Mouse (Mus musculus) cerebellum, adult 9-11 months (tissue): ENCODE measurements around the gene Lars2.

Experiments used
- DNase-seq: peaks from one replicate; pipeline ENCODE4 v3.0.0; 2022

The Lars2 gene

DNA sequence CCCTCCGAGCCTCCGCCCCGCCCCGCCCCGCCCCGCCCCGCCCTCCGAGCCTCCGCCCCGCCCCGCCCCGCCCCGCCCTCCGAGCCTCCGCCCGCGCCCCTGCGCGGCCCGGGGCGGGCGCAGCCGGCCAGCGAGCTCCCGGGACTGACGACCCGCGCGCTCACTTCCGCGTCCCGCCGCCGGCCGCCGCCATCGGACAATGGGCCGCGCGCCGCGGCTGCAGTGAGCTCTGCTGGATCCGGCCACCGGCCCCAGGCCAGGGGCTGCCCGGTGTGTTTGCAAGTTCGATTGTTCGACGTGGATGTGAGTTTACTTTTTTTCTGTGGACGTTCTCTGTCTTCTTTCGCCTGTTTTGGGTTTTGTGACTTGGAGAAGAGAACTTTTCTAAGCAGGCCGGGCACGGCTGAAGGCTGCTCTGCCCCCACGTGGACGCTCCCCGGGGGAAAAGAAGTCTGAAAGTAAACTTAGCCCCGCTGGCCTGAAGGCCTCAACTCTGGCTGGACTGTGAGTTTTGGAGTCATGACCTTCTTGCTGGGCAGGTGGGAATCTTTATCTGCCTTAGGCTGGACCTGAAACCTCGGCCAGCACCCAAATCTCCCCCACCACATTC, 112.0 kb downstream of the Lars2 start, which contains the start of gene Limd1:
TSS of gene Limd1 (plus strand) at position 121 of the 610 bp plus-strand sequence.
- peak; percentile 57 for DNase-seq

DNA sequence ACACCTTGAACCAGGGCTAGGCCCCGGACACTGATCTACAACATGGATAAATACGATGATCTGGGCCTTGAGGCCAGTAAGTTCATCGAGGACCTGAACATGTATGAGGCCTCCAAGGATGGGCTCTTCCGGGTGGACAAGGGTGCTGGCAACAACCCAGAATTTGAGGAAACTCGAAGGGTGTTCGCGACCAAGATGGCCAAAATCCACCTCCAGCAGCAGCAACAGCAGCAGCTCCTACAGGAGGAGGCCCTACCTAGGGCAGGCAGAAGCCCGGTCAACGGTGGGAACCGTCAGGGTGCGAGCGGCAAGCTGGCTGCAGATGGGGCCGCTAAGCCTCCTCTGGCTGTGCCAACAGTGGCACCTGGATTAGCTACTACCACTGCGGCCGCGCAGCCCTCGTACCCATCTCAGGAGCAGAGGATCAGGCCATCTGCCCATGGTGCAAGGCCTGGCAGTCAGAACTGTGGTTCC, 112.5 kb downstream of the Lars2 start:
- DNase-seq = peak; percentile 55

- no peak for DNase-seq
Observed at GRCm38 (mm10) chr9:123479876-123480252, 113.1 kb downstream of the Lars2 start.

DNA sequence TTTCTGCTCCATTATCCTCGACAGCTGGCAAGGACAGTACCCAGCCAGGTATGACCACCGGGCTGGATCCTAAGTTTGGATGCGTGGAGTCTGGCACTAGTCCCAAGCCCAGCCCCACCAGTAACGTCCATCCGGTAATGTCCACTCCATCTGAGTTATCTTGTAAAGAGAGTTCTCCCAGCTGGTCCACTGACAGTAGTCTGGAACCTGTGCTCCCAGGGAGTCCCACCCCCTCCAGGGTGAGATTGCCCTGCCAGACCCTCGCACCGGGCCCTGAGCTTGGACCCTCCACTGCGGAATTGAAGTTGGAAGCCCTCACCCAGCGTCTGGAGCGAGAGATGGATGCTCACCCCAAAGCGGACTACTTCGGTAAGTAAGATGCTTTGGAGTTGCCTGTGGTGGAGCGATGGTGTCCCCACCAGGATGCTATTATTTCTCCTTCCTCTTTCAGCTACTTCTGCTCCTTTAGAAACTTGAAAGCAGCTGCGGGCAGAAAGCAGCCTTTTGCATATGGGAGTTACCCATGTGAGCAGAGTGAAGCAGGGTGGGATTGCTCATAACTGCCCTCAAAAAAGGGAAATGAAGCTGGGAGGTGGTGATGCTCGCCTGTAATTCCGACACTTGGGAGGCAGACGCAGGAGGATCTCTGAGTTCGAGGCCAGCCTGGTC, 113.7 kb downstream of the Lars2 start:
- peak; percentile 22 for DNase-seq

DNA sequence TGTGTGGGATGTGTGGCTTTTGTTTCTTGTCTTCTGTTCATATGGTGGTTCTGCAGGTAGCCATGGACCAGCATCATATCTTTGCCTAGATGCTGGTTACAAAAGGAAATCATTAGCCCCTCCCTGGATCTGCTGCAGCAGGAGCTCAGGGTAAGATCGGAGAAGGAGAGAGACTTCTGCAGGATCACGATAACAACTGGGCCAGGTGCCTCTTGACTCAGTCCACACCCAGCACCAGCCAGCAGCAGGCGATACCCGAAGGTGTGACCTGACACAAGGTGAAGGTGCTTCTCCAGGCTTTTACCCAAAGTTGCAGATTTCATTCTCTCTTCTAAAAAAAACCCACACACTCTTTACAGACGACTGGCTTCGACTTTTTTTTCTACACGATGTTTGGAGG, 114.4 kb downstream of the Lars2 start:
- DNase-seq = no peak

- DNase-seq = no peak
Observed at GRCm38 (mm10) chr9:123483598-123483997, 116.9 kb downstream of the Lars2 start.

GRCm38 (mm10) chr9:123484830-123485229, 118.1 kb downstream of the Lars2 start:
- no peak for DNase-seq

- DNase-seq = no peak
Observed at GRCm38 (mm10) chr9:123485561-123485960, 118.8 kb downstream of the Lars2 start.

- DNase-seq = no peak
Observed at GRCm38 (mm10) chr9:123486635-123487034, 119.9 kb downstream of the Lars2 start.

GRCm38 (mm10) chr9:123489073-123489472, 122.3 kb downstream of the Lars2 start:
- DNase-seq = no peak

DNA sequence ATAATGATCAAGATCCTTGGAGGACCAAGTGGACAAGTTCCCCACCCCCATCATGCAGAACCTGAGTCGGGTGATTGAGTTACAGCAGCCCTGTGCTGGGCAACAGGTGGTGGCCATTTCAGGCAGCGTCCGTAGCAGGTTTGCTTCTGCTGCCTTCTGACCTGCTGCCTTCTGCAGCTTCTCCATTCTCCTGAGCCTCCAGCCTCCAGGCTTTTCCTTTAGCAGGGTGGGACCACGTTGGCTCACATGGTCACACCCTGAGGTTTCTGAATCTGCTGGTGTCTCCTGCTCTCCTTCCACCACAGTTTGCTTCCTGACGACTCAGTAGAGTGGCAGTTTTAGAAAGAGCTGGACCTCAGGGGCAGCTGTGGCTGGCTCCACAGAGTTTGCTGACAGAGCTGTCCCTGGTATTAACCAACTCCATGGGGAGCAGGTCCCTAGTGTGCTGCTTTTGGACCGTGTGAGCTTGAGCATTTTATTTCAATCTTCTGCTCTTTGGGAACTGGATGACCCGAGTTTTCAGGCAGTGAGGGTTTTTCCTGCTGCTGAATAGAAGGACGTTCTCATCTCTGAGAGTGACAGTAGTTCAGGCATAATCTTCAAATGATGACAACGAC, 123.1 kb downstream of the Lars2 start:
- DNase-seq = no peak

GRCm38 (mm10) chr9:123490930-123491329, 124.2 kb downstream of the Lars2 start:
- DNase-seq = no peak

GRCm38 (mm10) chr9:123491917-123492585, 125.3 kb downstream of the Lars2 start:
- no peak for DNase-seq

DNA sequence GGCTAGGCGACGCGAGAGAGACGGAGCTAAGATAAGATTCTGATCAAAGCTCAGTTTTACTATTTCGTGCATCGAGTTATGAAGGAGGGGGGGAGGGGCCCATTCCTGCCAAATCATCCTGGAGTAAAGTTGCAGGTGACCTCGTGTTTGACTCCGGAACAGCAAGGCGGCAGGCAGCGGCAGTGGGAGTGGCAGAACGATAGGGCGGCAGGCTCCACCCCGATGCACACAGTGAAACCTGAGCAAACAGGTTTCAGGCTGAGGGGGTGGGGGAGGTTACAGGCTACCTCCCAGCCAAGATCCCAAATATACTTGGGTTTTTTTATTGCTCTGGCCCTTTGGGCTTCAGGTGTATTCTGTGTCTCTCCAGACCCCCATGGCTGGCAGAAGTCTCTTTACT, 129.9 kb downstream of the Lars2 start:
- DNase-seq = no peak

GRCm38 (mm10) chr9:123497906-123498305, 131.2 kb downstream of the Lars2 start:
- DNase-seq = no peak

DNA sequence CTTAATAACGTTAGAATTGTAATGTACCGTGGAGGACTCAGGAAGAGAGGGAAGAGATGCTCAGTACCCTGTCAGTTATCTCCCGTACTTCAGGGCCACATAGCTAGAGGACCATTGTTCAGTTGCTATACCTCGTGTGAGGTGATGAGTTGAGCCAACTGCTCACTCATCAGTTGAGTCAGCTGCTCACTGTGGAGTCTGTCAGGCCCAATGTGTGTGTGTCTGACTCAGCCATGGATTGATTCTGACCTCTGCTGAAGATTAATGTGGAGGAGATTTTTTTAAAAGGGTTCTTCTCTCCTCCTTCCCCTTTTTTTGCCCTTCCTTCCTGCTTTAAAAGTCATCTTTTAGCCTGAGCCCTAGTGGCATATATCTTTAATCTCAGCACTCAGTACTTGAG, 133.8 kb downstream of the Lars2 start:
- no peak for DNase-seq

DNA sequence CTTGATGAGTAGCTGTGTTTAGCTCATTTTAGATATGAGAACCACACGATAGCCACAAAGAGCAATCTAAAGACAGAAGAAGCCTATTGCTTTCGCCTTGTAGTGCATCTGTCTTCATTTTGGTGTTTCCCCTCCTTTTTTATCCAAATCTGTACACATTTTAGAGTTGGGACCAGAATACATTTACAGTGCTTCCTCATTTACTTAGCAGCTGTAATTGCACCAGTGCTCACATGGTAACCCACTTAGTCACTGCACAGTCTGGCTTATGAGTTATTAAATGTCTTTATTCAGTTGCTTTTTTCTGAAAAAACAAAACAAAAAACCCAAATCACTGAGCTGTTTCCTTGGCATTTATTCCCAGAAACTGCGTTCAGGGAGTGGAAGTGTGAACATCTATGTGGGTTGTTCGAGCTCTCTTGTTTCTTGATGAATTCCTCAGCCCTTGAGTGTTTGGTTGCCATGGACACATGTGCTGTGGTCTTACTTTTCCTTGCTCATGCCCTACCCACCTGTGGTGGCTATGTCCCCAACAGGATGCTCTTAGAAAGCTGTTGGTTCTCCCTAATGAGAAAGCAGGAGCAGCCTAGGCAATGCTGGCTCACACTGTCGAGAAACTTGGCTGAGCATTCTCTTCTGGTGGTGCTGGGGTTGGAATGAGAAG, 136.6 kb downstream of the Lars2 start:
- DNase-seq = no peak

DNA sequence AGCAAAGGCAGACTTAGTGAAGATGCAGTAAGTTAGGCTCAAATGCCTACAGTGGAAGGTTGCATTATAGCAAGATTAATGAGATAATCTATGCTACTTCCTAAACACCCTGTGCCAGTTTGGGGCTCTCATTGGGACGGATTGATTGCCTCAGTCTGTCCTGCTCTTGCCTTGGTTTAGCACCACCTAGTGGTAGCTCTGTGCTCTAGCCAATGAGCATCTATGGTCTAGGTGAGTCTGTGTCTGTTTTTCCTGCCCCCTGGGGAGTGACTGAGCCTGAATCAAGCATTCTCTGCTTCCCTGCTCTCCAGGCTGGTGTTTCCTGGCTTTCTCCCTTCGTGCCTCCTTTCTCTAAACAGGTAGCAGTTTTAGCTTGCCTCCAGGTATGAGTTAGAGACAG, 137.6 kb downstream of the Lars2 start:
- peak; percentile 62 for DNase-seq

DNA sequence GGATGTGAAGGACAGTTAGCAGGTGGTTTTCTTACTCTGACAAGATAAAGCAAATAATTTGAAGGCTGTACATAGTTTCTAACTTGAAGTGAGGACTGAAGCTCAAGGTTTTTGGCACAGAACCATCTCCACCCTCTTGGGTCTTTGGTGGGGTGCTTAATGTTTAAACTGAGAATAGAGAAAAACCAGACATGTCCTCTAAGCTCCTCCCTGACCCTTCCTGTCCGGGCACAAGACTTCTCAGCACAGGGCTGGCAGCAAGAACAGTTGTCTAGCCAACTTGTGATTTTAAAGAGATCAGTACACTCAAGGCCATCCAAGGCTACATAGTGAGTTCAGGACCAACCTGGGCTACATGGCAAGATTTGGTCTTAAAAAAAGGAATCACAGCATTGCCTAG, 138.9 kb downstream of the Lars2 start:
- no peak for DNase-seq

DNA sequence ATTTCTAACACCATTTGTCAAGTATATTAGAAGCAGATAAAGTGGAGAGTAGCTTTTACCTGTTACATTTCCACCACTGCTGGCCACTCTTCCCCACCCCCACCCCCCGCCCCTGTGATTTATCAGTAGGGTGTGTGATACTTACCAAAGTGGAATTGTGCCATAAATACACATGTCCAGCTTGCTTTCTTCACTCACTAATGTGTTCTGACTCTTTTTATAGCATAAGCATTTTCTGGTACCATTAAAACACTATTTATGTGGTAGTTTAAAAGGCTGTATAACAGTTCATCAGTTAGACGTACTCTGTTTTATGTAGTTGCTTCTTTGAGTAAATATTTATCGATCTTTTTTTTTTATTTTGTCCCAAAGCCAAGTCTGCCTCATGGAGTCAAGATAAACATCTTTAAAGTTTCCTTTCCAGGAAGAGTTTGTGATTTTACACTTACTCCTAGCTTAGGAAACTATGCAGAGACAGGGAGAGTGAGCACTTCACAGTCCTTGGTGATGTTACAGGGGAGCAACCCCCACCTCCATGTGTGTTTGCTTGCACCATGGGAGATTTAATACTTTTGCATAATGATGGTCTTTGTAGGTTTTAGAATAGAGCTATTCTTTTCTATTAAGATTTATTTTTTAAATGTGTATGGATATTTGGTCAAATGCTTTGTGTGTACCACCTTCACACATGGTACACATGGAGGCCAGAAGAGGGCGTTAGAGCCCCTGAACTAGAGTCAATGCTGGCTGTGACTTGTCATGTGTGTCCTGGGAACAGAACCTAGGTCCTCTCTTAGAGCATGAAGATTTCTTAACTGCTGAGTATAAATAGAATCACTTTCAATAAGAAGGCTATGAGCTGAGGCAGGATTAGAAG, 139.8 kb downstream of the Lars2 start:
- DNase-seq = no peak

DNA sequence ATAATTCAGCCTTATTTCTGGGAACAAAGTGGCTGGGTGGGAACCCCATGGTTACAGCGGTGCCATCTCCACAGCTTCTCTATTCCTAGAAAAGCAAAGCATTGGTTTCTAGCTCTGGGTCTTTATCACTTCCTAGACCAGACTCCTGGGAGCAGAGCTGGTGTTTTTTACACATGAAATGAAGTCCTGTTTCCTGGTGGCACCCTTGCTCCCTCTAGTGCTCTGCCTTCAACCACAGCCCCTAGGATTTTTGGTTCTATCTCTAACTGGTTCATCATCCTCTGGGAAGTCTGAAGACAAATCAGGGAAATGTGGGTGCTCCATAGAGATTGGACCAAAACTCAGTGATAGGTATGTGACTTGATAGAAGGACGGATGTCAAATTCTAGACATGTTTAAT, 140.7 kb downstream of the Lars2 start:
- no peak for DNase-seq

DNA sequence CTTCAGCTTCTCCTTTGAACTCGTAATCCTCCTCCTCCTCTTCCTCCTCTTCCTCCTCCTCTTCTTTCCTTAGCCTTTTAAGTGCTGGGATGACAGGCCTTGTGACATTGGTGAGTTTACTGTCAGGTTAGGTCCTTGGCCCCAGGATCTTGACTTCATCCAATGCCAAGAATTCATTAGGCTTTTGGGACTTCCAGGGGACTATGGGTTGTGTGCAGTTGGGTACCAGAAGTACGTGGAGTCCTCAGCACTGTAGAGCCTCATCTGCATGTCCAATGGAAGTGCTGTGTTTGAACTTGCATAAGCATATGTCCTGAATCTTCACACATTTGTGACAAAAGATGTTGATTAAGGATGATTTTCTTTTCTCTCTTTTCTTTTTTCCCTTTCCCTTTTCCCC, 142.3 kb downstream of the Lars2 start:
- no peak for DNase-seq
